Mouse (Mus musculus): Measurements from ENCODE around the gene Tmem182. TPM values are rescaled to one million over a fixed set of nuclear protein-coding genes. Genes with fewer than 3 reads are reported as not detected.
A peak's percentile ranks its signal among the peaks of the same experiment; 100 is the strongest.

Gene Tmem182
- total and polyA plus RNA-seq, 3 experiments: not detected

DNA sequence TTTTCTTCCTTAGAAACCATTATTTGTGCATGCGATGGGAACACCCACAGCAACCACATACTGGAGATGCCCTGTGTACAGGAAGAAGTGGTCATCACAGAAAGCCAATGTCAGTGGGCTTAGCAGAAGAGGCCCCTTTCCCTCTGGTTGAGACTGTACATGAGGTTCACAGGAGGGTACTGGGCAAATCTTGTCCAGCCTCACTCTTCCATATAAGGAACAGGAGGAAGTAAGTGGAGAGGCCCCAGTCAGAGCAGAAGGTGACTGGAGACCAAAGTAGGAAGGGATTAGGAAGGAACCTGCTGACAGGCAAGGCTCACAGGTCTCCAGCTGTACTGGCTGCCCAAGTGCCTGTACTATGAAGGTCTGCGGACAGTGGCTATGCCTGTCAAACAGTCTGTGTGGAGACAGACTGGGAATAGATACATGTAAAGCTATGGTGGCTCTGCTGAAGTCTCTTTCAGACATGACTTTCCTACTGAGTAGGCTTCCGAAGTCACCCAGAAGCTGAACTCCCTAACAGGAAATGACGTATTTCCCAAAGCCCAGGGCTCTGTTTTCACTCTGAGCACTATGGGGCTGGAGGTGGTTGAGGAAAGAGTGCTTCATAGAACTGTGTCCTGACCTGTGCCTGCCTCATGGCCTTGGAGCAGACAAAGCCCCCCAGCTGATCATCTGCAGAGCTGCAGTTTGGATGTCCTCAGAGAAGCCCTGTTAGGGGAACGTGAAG is 35.8 kb downstream of the Tmem182 start:
- Histone ChIP-seq H3K79me2 (replicated peaks; ENCODE audit: control insufficient read depth, extremely low read depth, insufficient read depth, poor library complexity, severe bottlenecking) (no peaks in the 10 kb centered on the region), H3K4me1 (ENCODE audit: control insufficient read depth in 1 of 2, insufficient read depth in 2 of 2) (no peaks in the 10 kb centered on the region), H3K27me3 (replicated peaks) (no peaks in the 10 kb centered on the region), H3K36me3 (replicated peaks in 1 of 2; ENCODE audit: control insufficient read depth in 1 of 2, insufficient read depth in 1 of 2, low read length in 1 of 2) (no peaks in the 10 kb centered on the region), H3K4me2 (ENCODE audit: insufficient read depth, low read depth, poor library complexity, severe bottlenecking) (no peak overlapping the region), H3K27ac (ENCODE audit: insufficient read depth, low read depth) (no peak overlapping the region), H3K9ac (ENCODE audit: insufficient read depth, low read depth) (no peak overlapping the region), H3K4me3 (replicated peaks in 1 of 3; ENCODE audit: low read depth in 2 of 3, low read length in 2 of 3, poor library complexity in 1 of 3) (no peak overlapping the region), H3K9me3 (replicated peaks; ENCODE audit: low read length) (peaks cover 69% of the 10 kb centered on the region)
- dilution Hi-C loops (cut with MboI; ENCODE audit: extremely low pct_ligation_motif_present, extremely low pct_unique_long_range_greater_than_20kb, low sequenced_read_pairs): no loop called here
- in situ Hi-C loops (cut with MboI; ENCODE audit: low pct_ligation_motif_present, low pct_unique_long_range_greater_than_20kb, low sequenced_read_pairs): no loop called here
- no peak for TF ChIP-seq E2F4 (IDR thresholded peaks at IDR 0.05; ENCODE audit: insufficient replicate concordance, low read depth, low read length)
- no peak for TF ChIP-seq CHD1 (IDR thresholded peaks at IDR 0.05; ENCODE audit: low read depth, low read length)
- TF ChIP-seq MAFK (IDR thresholded peaks at IDR 0.05; ENCODE audit: insufficient replicate concordance, low read length): no peak
- TF ChIP-seq SMC3 (IDR thresholded peaks at IDR 0.05; ENCODE audit: low read depth, low read length): no peak
- TF ChIP-seq USF1 (IDR thresholded peaks at IDR 0.05; ENCODE audit: low read depth, low read length): no peak
- TF ChIP-seq UBTF (IDR thresholded peaks at IDR 0.05; ENCODE audit: low read depth, low read length): no peak
- TF ChIP-seq EP300 (IDR thresholded peaks at IDR 0.05; ENCODE audit: low read length): no peak
- no peak for DNase-seq (ENCODE audit: extremely low read depth)

DNA sequence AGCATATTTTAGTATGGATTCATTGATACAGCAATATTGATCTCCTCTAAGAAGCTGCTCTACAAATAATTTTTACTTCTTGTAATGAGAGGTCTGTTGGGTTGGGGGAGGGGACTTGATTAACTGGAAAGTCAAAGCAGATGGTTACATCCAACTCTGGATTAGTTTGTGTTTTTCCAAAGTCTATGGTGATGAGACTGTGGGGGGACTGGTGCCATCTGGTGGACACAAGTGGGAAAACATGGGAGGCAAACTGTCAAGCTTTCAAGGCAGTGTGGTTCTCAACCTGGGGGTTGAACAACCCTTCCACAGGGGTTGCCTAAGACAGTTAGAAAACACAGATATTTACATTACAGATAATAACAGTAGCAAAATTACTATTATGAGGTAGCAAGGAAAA is 39.2 kb downstream of the Tmem182 start:
- Histone ChIP-seq H3K27me3 (replicated peaks) (no peaks in the 10 kb centered on the region), H3K9ac (ENCODE audit: insufficient read depth, low read depth) (no peak overlapping the region), H3K79me2 (replicated peaks; ENCODE audit: control insufficient read depth, extremely low read depth, insufficient read depth, poor library complexity, severe bottlenecking) (no peaks in the 10 kb centered on the region), H3K4me2 (ENCODE audit: insufficient read depth, low read depth, poor library complexity, severe bottlenecking) (no peak overlapping the region), H3K36me3 (replicated peaks in 1 of 2; ENCODE audit: control insufficient read depth in 1 of 2, insufficient read depth in 1 of 2, low read length in 1 of 2) (no peaks in the 10 kb centered on the region), H3K9me3 (replicated peaks; ENCODE audit: low read length) (peaks cover 60% of the 10 kb centered on the region), H3K27ac (ENCODE audit: insufficient read depth, low read depth) (no peak overlapping the region), H3K4me1 (ENCODE audit: control insufficient read depth in 1 of 2, insufficient read depth in 2 of 2) (no peaks in the 10 kb centered on the region), H3K4me3 (replicated peaks in 1 of 3; ENCODE audit: low read depth in 2 of 3, low read length in 2 of 3, poor library complexity in 1 of 3) (no peak overlapping the region)
- no peak for TF ChIP-seq TCF12 (IDR thresholded peaks at IDR 0.05; ENCODE audit: low read depth, low read length)
- TF ChIP-seq SMC3 (IDR thresholded peaks at IDR 0.05; ENCODE audit: low read depth, low read length): peak; percentile 11; the same call in 1 of the 2 replicates
- peak in 1 of 2 experiments; percentile 43; a peak in 2 of 4 replicates for TF ChIP-seq CTCF (conservative IDR thresholded peaks at IDR 0.05 in 1 of 2, IDR thresholded peaks at IDR 0.05 in 1 of 2; ENCODE audit: low read depth in 2 of 2, low read length in 2 of 2)
- dilution Hi-C loops (cut with MboI; ENCODE audit: extremely low pct_ligation_motif_present, extremely low pct_unique_long_range_greater_than_20kb, low sequenced_read_pairs): no loop called here
- in situ Hi-C loops (cut with MboI; ENCODE audit: low pct_ligation_motif_present, low pct_unique_long_range_greater_than_20kb, low sequenced_read_pairs): no loop called here
- no peak for DNase-seq (ENCODE audit: extremely low read depth)

GRCm38 (mm10) chr1:40847196-40847938 is 42.0 kb downstream of the Tmem182 start:
- Histone ChIP-seq H3K27me3 (replicated peaks) (no peaks in the 10 kb centered on the region), H3K9ac (ENCODE audit: insufficient read depth, low read depth) (no peak overlapping the region), H3K27ac (ENCODE audit: insufficient read depth, low read depth) (no peak overlapping the region), H3K9me3 (replicated peaks; ENCODE audit: low read length) (peaks cover 58% of the 10 kb centered on the region), H3K79me2 (replicated peaks; ENCODE audit: control insufficient read depth, extremely low read depth, insufficient read depth, poor library complexity, severe bottlenecking) (no peaks in the 10 kb centered on the region), H3K4me1 (ENCODE audit: control insufficient read depth in 1 of 2, insufficient read depth in 2 of 2) (no peaks in the 10 kb centered on the region), H3K36me3 (replicated peaks in 1 of 2; ENCODE audit: control insufficient read depth in 1 of 2, insufficient read depth in 1 of 2, low read length in 1 of 2) (no peaks in the 10 kb centered on the region), H3K4me2 (ENCODE audit: insufficient read depth, low read depth, poor library complexity, severe bottlenecking) (no peak overlapping the region), H3K4me3 (replicated peaks in 1 of 3; ENCODE audit: low read depth in 2 of 3, low read length in 2 of 3, poor library complexity in 1 of 3) (no peak overlapping the region)
- in situ Hi-C loops (cut with MboI; ENCODE audit: low pct_ligation_motif_present, low pct_unique_long_range_greater_than_20kb, low sequenced_read_pairs) (no loop called here), dilution Hi-C loops (cut with MboI; ENCODE audit: extremely low pct_ligation_motif_present, extremely low pct_unique_long_range_greater_than_20kb, low sequenced_read_pairs) (no loop called here)
- TF ChIP-seq HCFC1 (IDR thresholded peaks at IDR 0.05; ENCODE audit: low read depth, low read length) (no peak), GABPA (IDR thresholded peaks at IDR 0.05; ENCODE audit: insufficient replicate concordance, low read depth, low read length) (no peak), ZMIZ1 (IDR thresholded peaks at IDR 0.05; ENCODE audit: low read depth, low read length) (no peak), POLR2A (IDR thresholded peaks at IDR 0.05; ENCODE audit: low read depth, low read length) (no peak), PAX5 (IDR thresholded peaks at IDR 0.05; ENCODE audit: low read length) (no peak), MAX (IDR thresholded peaks at IDR 0.05; ENCODE audit: low read length) (no peak), USF1 (IDR thresholded peaks at IDR 0.05; ENCODE audit: low read depth, low read length) (no peak), TBP (conservative IDR thresholded peaks at IDR 0.05; ENCODE audit: low read depth, low read length) (no peak), ETS1 (conservative IDR thresholded peaks at IDR 0.05; ENCODE audit: low read depth, low read length) (no peak), JUN (IDR thresholded peaks at IDR 0.05; ENCODE audit: insufficient read depth, low read depth, low read length) (no peak), USF2 (conservative IDR thresholded peaks at IDR 0.05; ENCODE audit: low read depth, low read length) (no peak), CTCF (conservative IDR thresholded peaks at IDR 0.05 in 1 of 2, IDR thresholded peaks at IDR 0.05 in 1 of 2; ENCODE audit: low read depth in 2 of 2, low read length in 2 of 2) (no peak), ZNF384 (IDR thresholded peaks at IDR 0.05; ENCODE audit: low read depth, low read length) (no peak), SMC3 (IDR thresholded peaks at IDR 0.05; ENCODE audit: low read depth, low read length) (no peak)
- no peak for DNase-seq (ENCODE audit: extremely low read depth)
